8 mouse cellular contexts compared by ENCODE assay signal in the genomic region with DNA sequence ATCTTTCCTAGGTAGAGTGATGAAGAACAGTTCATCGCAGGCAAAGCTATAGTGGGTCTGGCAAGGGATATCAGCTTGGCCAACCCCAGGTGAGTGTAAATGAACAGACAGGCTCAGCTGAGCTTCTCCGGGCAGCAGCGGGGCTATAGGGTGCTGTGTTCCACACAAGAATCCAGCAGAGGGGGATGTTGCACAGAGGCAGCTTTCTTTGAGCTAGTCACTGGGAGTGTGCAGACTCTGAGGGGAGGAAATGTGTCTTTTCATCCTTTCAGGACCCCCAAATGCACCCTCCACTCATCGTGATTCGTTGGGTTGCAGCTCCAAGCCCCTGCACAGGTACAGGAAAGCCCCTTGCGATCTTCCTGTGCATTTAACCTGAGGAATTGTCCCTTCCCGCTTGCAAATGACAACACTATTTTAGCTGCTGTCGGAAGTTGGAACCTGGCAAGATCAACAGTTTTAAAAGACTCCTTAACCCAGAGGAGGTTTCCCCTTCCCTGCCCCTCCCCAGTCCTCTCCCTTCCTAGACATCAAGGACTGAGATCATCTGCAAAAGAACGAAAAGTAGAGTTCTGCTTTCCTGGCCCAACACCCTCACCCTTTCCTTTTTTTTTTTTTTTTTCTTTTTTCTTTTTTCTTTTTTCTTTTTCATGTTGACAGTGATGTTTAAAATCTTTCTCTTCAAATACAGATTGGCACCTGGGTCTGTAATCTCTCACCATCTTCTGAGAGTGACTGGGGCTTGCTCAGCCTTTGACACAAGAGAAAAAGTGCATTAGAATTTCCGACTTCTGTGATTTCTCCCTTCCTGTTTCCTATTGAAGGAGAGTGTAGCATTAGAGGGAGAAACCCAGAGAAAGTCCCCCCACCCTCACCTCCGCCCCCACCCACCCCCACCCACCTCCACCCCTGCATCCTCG.
DNase-seq lines count a peak whose midpoint lies in the region; ATAC-seq and TF ChIP-seq lines count a peak whose summit lies in the region.

No protein-coding gene starts in this region.

- no peak overlapping the region for H3K27ac ChIP-seq in embryonic facial prominence, embryonic 12.5 days
- H3K27ac ChIP-seq in heart, embryonic 12.5 days (ENCODE audit: poor library complexity, severe bottlenecking) = no peak overlapping the region
- H3K27ac ChIP-seq in liver, adult 2 months (replicated peaks; ENCODE audit: insufficient read depth, low read depth, low read length) = no peak overlapping the region
- no peak overlapping the region for H3K27ac ChIP-seq in neural tube, embryonic 11.5 days (ENCODE audit: low read depth, low read length)

- no peak for TF ChIP-seq POLR2A in liver, adult 2 months (IDR thresholded peaks at IDR 0.05; ENCODE audit: extremely low read depth, insufficient read depth, low read length)

- H3K4me1 ChIP-seq in embryonic facial prominence, embryonic 12.5 days = 0 out of 2 replicates have a peak, but pooled peaks cover 6% of the 10 kb centered on the region
- H3K4me1 ChIP-seq in heart, embryonic 12.5 days (replicated peaks) = no peaks in the 10 kb centered on the region
- no peaks in the 10 kb centered on the region for H3K4me1 ChIP-seq in liver, adult 2 months (ENCODE audit: control insufficient read depth, insufficient read depth, low read length)
- no peaks in the 10 kb centered on the region for H3K4me1 ChIP-seq in neural tube, embryonic 11.5 days (ENCODE audit: control insufficient read depth, insufficient read depth, low read length)

- no peak overlapping the region for H3K9ac ChIP-seq in embryonic facial prominence, embryonic 12.5 days
- H3K9ac ChIP-seq in heart, embryonic 12.5 days = no peak overlapping the region
- no peak overlapping the region for H3K9ac ChIP-seq in liver, adult 2 months (ENCODE audit: low read depth, low read length)
- H3K9ac ChIP-seq in neural tube, embryonic 11.5 days (ENCODE audit: low read length) = no peak overlapping the region

- H3K4me3 ChIP-seq in embryonic facial prominence, embryonic 12.5 days = no peak overlapping the region
- H3K4me3 ChIP-seq in heart, embryonic 12.5 days = no peak overlapping the region
- no peak overlapping the region for H3K4me3 ChIP-seq in liver, adult 2 months (ENCODE audit: insufficient read depth, low read depth, low read length)
- H3K4me3 ChIP-seq in neural tube, embryonic 11.5 days (ENCODE audit: low read depth, low read length) = no peak overlapping the region

- H3K4me2 ChIP-seq in embryonic facial prominence, embryonic 12.5 days (replicated peaks) = 0 out of 2 replicates have a peak overlapping the region, but pooled peaks have one; percentile 22
- peak overlapping the region; percentile 15; the same call in 1 of the 2 replicates for H3K4me2 ChIP-seq in heart, embryonic 12.5 days
- H3K4me2 ChIP-seq in neural tube, embryonic 11.5 days (ENCODE audit: low read depth) = no peak overlapping the region

- peak; percentile 52 for TF ChIP-seq CTCF in liver, adult 2 months (IDR thresholded peaks at IDR 0.05; ENCODE audit: low read depth, low read length)

- DNase-seq in 3T3-L1 (ENCODE audit: low read depth, low spot score) = peak; percentile 84
- DNase-seq in adrenal gland, postnatal 14 days = peak; percentile 79
- peak; percentile 83 for DNase-seq in kidney, postnatal 10 days
- no peak for DNase-seq in liver, adult 2 months (ENCODE audit: extremely low read depth, low read depth, low spot score)
- peak; percentile 75 for DNase-seq in neural tube, embryonic 11.5 days (ENCODE audit: low spot score)
- peak; percentile 72 for DNase-seq in testis, postnatal 10 days (ENCODE audit: low spot score)

- no peaks in the 10 kb centered on the region for H3K79me2 ChIP-seq in liver, adult 2 months (ENCODE audit: control insufficient read depth, insufficient read depth, low read length)

- WGBS in embryonic facial prominence, embryonic 12.5 days = 24% methylated on average over 12 of the region's 12 CpGs
- 33% methylated on average over 12 of the region's 12 CpGs for WGBS in heart, embryonic 12.5 days
- WGBS in liver, adult 2 months = 35% methylated on average over 12 of the region's 12 CpGs
- 42% methylated on average over 12 of the region's 12 CpGs for whole genome bisulfite sequencing in neural tube, embryonic 11.5 days

- H3K36me3 ChIP-seq in embryonic facial prominence, embryonic 12.5 days = no peaks in the 10 kb centered on the region
- no peaks in the 10 kb centered on the region for H3K36me3 ChIP-seq in heart, embryonic 12.5 days
- no peaks in the 10 kb centered on the region for H3K36me3 ChIP-seq in liver, adult 2 months (ENCODE audit: control insufficient read depth, insufficient read depth, low read length)
- H3K36me3 ChIP-seq in neural tube, embryonic 11.5 days (ENCODE audit: control insufficient read depth, insufficient read depth, low read length) = no peaks in the 10 kb centered on the region

- 0 out of 2 replicates have a peak, but pooled peaks cover 7% of the 10 kb centered on the region for H3K27me3 ChIP-seq in embryonic facial prominence, embryonic 12.5 days
- peaks cover 28% of the 10 kb centered on the region for H3K27me3 ChIP-seq in heart, embryonic 12.5 days (replicated peaks)
- 0 out of 2 replicates have a peak, but pooled peaks cover 3% of the 10 kb centered on the region for H3K27me3 ChIP-seq in liver, adult 2 months (ENCODE audit: control insufficient read depth, insufficient read depth, low read length)
- H3K27me3 ChIP-seq in neural tube, embryonic 11.5 days (ENCODE audit: control insufficient read depth, insufficient read depth, low read length) = no peaks in the 10 kb centered on the region

- ATAC-seq in embryonic facial prominence, embryonic 12.5 days (ENCODE audit: insufficient number of reproducible peaks, insufficient read depth, low FRiP score, low TSS enrichment) = no peak; the same call in 1 of the 2 replicates
- no peak for ATAC-seq in heart, embryonic 12.5 days (ENCODE audit: insufficient number of reproducible peaks, low FRiP score)
- no peak for ATAC-seq in neural tube, embryonic 11.5 days (ENCODE audit: insufficient read depth, low FRiP score, low TSS enrichment)

- no peaks in the 10 kb centered on the region for H3K9me3 ChIP-seq in embryonic facial prominence, embryonic 12.5 days
- H3K9me3 ChIP-seq in heart, embryonic 12.5 days (replicated peaks) = no peaks in the 10 kb centered on the region
- no peaks in the 10 kb centered on the region for H3K9me3 ChIP-seq in neural tube, embryonic 11.5 days (ENCODE audit: control insufficient read depth, low read length)
